Mouse (Mus musculus): ENCODE results near the gene Pp2d1.

DNA sequence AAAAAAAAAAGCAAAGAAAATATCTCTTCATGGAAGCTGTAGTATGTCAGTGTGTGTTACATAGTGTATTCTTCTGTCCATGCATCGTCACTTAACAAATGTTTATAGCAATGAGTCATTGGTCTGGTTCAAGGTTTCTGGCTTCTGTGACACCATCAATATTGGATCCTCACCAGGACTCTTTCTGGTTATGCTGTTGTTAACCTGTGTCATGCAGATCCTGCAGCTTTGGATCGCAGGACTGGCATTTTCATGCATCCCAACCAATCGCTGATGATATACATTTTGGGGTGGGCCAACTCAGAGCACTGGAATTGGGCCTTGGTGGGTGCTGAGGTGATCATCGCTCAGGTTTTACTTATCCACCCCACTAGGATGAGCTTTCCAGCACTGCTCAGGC lies 3.3 kb upstream of the Pp2d1 start:
- TF ChIP-seq EP300 (IDR thresholded peaks at IDR 0.05; ENCODE audit: insufficient read depth, low read depth, low read length) (no peak), CTCF (IDR thresholded peaks at IDR 0.05) (no peak)
